Mouse (Mus musculus) stomach, postnatal 0 days (tissue): ENCODE results near the gene Rcan2. TPM values are rescaled to one million over a fixed set of nuclear protein-coding genes. Genes with fewer than 3 reads are reported as not detected.
A peak's percentile ranks its signal among the peaks of the same experiment; 100 is the strongest.

Experiments used
- ATAC-seq: fragments of 200-750 bp; cut with Nextera tagmentation; 2 replicates; pipeline ENCODE4 v1.8.0; 2017; ENCODE audit not compliant: low FRiP score, low TSS enrichment
- DNase-seq: peaks from one replicate; pipeline ENCODE4 v3.0.0-alpha.2; 2016; ENCODE audit warnings: low spot score
- H3K27ac ChIP-seq: fragments of 300-500 bp; sonication (generic); replicated peaks from 2 replicates; pipeline ENCODE4 v1.5.1; 2014; ENCODE audit warnings: mild to moderate bottlenecking, control low read depth
- H3K27me3 ChIP-seq: fragments of 300-500 bp; sonication (generic); 2 replicates; pipeline ENCODE4 v1.6.1; 2014; ENCODE audit warnings: low read length; ENCODE audit not compliant: control insufficient read depth, insufficient read depth
- H3K36me3 ChIP-seq: fragments of 300-500 bp; sonication (generic); 2 replicates; pipeline ENCODE4 v1.6.1; 2014; ENCODE audit warnings: low read length, mixed read lengths; ENCODE audit not compliant: control insufficient read depth, insufficient read depth
- H3K4me1 ChIP-seq: fragments of 300-500 bp; sonication (generic); replicated peaks from 2 replicates; pipeline ENCODE4 v1.6.1; 2014; ENCODE audit warnings: antibody characterized with exemption; ENCODE audit not compliant: control insufficient read depth, insufficient read depth
- H3K4me2 ChIP-seq: fragments of 300-500 bp; sonication (generic); replicated peaks from 2 replicates; pipeline ENCODE4 v1.6.1; 2014; ENCODE audit warnings: low read depth, mild to moderate bottlenecking, control low read depth, moderate library complexity
- H3K4me3 ChIP-seq: fragments of 300-500 bp; sonication (generic); 2 replicates; pipeline ENCODE4 v1.5.1; 2014; ENCODE audit warnings: low read depth, low read length, control low read depth
- H3K9ac ChIP-seq: fragments of 300-500 bp; sonication (generic); 2 replicates; pipeline ENCODE4 v1.6.1; 2014; ENCODE audit warnings: mild to moderate bottlenecking, low read length, control low read depth, mixed read lengths
- H3K9me3 ChIP-seq: fragments of 300-500 bp; sonication (generic); 2 replicates; pipeline ENCODE4 v1.6.1; 2016; ENCODE audit warnings: low read length; ENCODE audit not compliant: control insufficient read depth
- CTCF ChIP-seq: IDR thresholded peaks from 2 replicates; pipeline ENCODE4 v1.5.1; 2016; ENCODE audit warnings: antibody characterized with exemption, low read depth, mild to moderate bottlenecking, moderate library complexity
- EP300 ChIP-seq: optimal IDR thresholded peaks from 2 replicates; pipeline ENCODE3; 2016; ENCODE audit warnings: antibody characterized with exemption
- whole genome bisulfite sequencing: fragments of 180-500 bp; shearing (Covaris S2); extraction: QIAGEN DNeasy Blood & Tissue Kit; methylation state at CpG from one replicate; pipeline ENCODE4 v1.1.7; 2014; 5-methylcytosine and 5-hydroxymethylcytosine counted together
- polyA plus RNA-seq: library from polyadenylated mRNA; unstranded; fragments of >200 nt; fragmentation: Nextera tagmentation; extraction: Ambion mirVana; gene quantifications from 2 replicates; pipeline ENCODE4 v1.2.1, GENCODE M21; 2015

Rcan2 gene
- polyA plus RNA-seq, 1 experiment from 2014 or later = 11.0 TPM

GRCm38 (mm10) chr17:43789376-43789775 is 11.8 kb upstream of the Rcan2 start:
- Histone ChIP-seq H3K9ac (no peak overlapping the region), H3K27ac (no peak overlapping the region), H3K36me3 (no peaks in the 10 kb centered on the region), H3K9me3 (no peaks in the 10 kb centered on the region), H3K4me1 (no peaks in the 10 kb centered on the region), H3K4me3 (no peak overlapping the region), H3K27me3 (no peaks in the 10 kb centered on the region), H3K4me2 (no peak overlapping the region)
- TF ChIP-seq CTCF (no peak), EP300 (no peak)
- DNase-seq (no peak), ATAC-seq (no peak)

- Histone ChIP-seq H3K4me3 (no peak overlapping the region), H3K9me3 (no peaks in the 10 kb centered on the region), H3K36me3 (no peaks in the 10 kb centered on the region), H3K27ac (no peak overlapping the region), H3K9ac (no peak overlapping the region), H3K27me3 (no peaks in the 10 kb centered on the region), H3K4me2 (no peak overlapping the region), H3K4me1 (no peaks in the 10 kb centered on the region)
- DNase-seq (no peak), ATAC-seq (no peak)
- no peak for TF ChIP-seq CTCF
- TF ChIP-seq EP300 = no peak
- 96% methylated on average over 3 of the region's 3 CpGs for WGBS
These were observed 9.4 kb upstream of the Rcan2 start for GRCm38 (mm10) chr17:43791751-43792150.

- H3K4me2 ChIP-seq = no peak overlapping the region
- ATAC-seq (no peak), DNase-seq (no peak)
- H3K27me3 ChIP-seq = no peaks in the 10 kb centered on the region
- H3K27ac ChIP-seq = no peak overlapping the region
- H3K9me3 ChIP-seq = no peaks in the 10 kb centered on the region
- WGBS = 65% methylated on average over 1 of the region's 1 CpGs
- no peaks in the 10 kb centered on the region for H3K4me1 ChIP-seq
- no peak overlapping the region for H3K4me3 ChIP-seq
- no peak overlapping the region for H3K9ac ChIP-seq
- H3K36me3 ChIP-seq = no peaks in the 10 kb centered on the region
- TF ChIP-seq CTCF (0 out of 2 replicates have a peak, but pooled peaks have one; percentile 5), EP300 (no peak)
These were observed 6.3 kb upstream of the Rcan2 start for GRCm38 (mm10) chr17:43794731-43795280.

- Histone ChIP-seq H3K4me3 (peak overlapping the region; percentile 56), H3K4me2 (peak overlapping the region; percentile 86), H3K27ac (peak overlapping the region; percentile 30), H3K9me3 (no peaks in the 10 kb centered on the region), H3K4me1 (no peaks in the 10 kb centered on the region), H3K9ac (peak overlapping the region; percentile 68), H3K36me3 (no peaks in the 10 kb centered on the region), H3K27me3 (no peaks in the 10 kb centered on the region)
- DNase-seq (peak; percentile 74), ATAC-seq (peak; percentile 90)
- under 1% methylated on average over 55 of the region's 55 CpGs for WGBS
- TF ChIP-seq EP300 (no peak), CTCF (peak; percentile 50)
These were observed 633 bp downstream of the Rcan2 start for GRCm38 (mm10) chr17:43801595-43802373.

- Histone ChIP-seq H3K4me1 (no peaks in the 10 kb centered on the region), H3K27me3 (no peaks in the 10 kb centered on the region), H3K9ac (peak overlapping the region; percentile 68), H3K4me3 (peak overlapping the region; percentile 56), H3K36me3 (no peaks in the 10 kb centered on the region), H3K27ac (no peak overlapping the region), H3K4me2 (peak overlapping the region; percentile 86), H3K9me3 (no peaks in the 10 kb centered on the region)
- WGBS = 39% methylated on average over 11 of the region's 11 CpGs
- no peak for TF ChIP-seq CTCF
- no peak for TF ChIP-seq EP300
- DNase-seq (peak; percentile 45), ATAC-seq (no peak)
These were observed 1.3 kb downstream of the Rcan2 start for GRCm38 (mm10) chr17:43802414-43802813.

GRCm38 (mm10) chr17:43803111-43803510 is 2.0 kb downstream of the Rcan2 start:
- ATAC-seq (no peak), DNase-seq (no peak)
- 76% methylated on average over 2 of the region's 2 CpGs for WGBS
- peak overlapping the region; percentile 86 for H3K4me2 ChIP-seq
- TF ChIP-seq EP300 (no peak), CTCF (no peak)
- H3K4me3 ChIP-seq = no peak overlapping the region; the same call in 1 of the 2 replicates
- H3K9me3 ChIP-seq = no peaks in the 10 kb centered on the region
- H3K9ac ChIP-seq = no peak overlapping the region
- H3K27ac ChIP-seq = no peak overlapping the region
- no peaks in the 10 kb centered on the region for H3K27me3 ChIP-seq
- no peaks in the 10 kb centered on the region for H3K4me1 ChIP-seq
- no peaks in the 10 kb centered on the region for H3K36me3 ChIP-seq
